Mouse (Mus musculus) thymus, postnatal 25 days (tissue): ENCODE results near the gene Eaf1.

Experiments
- DNase-seq: peaks from one replicate; pipeline ENCODE4 v3.0.0; 2022

Gene Eaf1

GRCm38 (mm10) chr14:31510322-31510721, 16.1 kb downstream of the Eaf1 start:
- DNase-seq = no peak

GRCm38 (mm10) chr14:31515895-31516294, 21.7 kb downstream of the Eaf1 start:
- no peak for DNase-seq

DNA sequence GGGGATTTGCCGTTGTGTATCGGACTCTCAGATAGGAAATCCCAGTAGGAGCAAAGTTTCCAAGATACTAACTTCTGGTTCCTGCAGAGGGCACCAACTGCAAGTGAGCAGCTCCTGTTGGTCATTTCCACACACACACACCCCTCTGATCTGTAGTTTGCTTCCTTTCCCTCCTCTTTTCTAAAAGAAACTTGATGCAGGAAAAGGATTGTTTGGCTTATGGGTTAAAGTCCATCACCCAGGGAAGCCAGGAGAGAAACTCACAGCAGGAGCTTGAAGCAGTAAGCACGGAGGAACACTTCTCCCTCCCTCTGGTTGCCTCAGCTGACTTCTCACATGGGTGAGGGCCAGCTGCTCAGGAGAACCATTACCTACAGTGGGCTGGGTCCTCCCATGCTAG, 25.0 kb downstream of the Eaf1 start:
- no peak for DNase-seq

- DNase-seq = peak; percentile 63
These were observed 27.1 kb downstream of the Eaf1 start for GRCm38 (mm10) chr14:31521318-31521717.

DNA sequence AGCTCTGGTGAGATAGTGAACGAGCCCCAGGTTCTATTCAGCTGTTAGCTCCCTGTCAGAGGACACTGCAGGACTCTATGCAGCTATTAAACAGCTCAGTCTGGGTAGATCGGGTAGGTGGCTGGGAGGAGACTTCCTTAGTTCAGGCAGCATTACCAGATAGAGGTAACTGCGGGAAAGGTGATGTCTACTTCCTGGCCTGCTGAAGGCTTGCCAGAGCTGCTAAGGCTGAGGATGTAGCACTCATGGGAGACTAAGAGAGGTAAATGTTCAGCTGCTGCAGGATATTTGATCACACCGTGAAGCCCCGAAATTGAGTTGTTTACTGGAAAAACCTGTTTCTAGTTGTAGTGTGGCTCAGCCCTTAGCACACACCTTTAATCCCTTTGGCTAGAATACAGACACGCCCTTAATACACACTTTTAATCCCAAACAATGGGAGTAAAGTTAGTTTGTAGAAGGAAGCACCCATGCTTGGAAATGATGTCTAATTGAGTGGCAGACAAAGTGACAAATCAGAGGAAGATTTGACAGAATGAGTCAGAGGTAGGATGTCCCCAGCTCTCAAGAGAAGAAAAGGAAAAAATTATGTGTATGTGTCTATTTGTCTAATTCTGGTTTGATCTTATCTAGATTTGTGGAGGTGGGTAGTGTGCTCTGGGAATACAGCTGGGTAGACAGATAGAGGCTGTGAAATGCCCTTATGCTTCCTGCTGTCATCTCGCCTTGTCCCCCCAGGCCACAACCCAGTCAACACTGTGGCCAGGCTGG, 31.0 kb downstream of the Eaf1 start:
- no peak for DNase-seq

DNA sequence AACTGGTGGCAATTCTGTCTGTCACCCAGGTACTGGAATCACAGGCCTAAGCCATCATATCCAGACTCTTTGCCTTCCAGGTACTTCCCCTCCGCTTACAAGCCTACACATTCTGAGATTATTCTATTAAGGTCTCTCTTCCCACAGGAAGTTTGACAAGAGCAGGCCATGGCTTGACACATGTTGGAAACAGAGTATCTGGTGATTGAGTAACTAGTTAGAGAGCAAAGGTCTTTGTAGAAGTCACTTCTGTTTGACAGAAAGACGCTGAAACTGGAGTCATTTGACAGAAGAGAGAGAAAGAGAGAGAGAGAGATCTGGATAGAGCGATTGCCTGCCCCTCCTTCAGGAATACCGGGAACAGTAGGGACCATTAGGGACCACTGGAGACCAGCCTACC, 36.6 kb downstream of the Eaf1 start:
- DNase-seq = no peak

DNA sequence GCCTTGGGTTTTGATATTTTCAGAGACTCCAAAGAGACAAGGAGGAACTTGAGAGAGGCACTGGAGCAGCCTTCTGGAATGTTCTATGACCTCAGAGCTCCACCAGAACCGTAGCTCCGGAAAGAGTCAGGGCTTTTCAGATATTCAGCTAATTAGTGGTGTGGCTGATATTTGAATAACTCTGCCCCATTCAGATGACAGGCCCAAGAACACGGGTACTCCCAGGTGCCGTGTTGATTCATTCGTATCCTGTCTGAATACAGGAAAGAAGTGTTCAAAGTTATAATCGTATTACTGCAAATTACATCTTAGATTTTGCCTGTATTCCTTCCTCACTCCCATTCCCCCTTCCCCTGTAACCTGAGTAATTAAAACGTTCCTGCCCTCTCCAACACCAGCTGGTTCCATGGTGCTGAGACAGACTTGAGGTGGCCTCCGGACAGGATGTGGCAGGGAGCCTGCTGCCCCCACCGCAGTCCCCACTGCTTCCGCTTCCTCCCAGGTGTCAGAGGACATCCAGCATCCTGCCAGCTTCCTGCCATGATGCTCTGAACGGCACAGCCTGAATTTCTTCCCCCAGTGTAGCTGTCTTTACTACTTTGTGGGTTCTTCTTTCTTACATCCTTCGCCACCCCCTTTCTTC, 37.4 kb downstream of the Eaf1 start:
- peak; percentile 89 for DNase-seq

DNA sequence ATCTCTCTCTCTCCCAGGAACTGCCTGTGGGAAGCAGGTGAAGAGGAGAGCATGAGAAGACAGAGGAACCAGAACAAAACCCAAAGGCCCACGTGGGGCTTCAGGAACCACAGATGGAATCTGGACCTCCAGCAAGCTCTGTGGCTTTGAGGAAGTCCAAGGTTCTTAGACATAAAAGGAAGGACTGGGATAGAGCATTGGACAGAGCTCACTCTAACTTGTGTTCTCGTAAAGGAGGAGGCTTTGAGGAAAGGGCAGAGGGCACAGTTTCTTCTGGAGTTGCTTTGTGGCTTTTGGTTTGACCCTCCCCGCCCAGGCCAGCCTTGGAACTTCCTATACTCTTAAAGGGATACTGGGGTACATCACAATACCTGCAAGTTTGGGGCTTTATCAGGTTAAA, 38.5 kb downstream of the Eaf1 start:
- DNase-seq = no peak

DNA sequence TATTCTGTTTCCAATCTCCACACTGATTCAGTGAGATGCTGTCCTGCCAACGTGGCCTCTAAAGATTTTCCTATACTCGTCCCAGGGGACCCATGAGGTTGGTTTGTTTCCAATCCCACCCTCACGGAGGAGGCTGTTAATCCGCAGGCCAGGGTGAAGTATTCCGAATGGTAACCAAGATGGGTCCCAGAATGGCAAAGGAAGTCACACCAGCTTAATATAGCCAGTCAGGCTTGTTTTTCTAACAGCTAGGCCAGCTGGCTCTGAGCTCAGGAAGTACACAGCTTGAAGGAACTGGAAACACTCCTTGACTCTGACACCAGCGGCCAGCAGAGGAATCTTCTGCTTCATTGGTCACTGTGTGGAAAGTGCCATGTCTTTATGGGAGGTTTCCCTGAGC, 43.1 kb downstream of the Eaf1 start:
- DNase-seq = no peak

DNA sequence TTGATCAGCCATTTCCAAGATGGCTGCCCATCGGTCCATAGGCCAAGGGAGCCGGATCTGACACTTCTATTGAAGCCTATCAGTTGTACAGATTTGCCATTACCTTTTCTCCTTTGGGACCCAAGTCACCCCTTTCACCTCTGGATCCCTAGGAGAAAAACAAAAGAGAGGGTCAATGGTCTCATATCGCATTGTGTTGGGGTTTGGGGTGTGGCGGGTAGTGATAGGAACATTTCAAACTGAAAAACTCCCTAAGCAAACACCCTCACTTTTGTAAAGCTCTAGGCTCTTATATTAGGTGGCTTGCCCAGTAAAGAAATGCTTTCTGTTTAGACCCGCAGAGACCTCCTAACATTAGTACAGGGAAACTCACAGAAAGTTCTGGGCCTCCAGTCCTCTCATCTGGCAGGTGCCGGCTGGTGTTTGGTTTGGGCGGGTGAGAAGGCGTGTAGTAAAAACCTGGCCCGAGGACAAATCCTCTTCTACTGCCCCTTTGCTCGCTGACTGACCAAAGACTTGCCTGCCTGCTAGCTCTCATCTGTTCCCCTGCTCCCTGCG, 49.8 kb downstream of the Eaf1 start:
- DNase-seq = no peak

DNA sequence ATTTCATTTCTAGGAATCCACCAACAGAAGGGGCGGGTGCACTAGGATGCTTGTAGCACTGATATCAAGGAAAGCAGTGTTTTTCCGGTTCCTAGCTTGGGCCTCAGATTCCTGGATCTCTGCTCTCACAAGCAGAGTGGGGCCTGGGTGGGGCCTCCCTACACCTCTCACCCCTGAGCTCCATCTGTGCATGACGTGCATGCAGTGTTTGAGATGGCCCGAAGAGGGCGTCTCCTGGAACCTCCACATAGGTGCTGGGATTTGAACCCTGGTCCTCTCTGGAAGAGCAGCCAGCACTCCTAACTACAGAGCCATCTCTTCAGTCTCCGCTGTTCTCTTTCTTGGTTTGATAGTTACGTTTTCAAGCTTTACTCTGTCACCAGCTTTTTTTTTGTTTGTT, 60.8 kb downstream of the Eaf1 start:
- peak; percentile 76 for DNase-seq

DNA sequence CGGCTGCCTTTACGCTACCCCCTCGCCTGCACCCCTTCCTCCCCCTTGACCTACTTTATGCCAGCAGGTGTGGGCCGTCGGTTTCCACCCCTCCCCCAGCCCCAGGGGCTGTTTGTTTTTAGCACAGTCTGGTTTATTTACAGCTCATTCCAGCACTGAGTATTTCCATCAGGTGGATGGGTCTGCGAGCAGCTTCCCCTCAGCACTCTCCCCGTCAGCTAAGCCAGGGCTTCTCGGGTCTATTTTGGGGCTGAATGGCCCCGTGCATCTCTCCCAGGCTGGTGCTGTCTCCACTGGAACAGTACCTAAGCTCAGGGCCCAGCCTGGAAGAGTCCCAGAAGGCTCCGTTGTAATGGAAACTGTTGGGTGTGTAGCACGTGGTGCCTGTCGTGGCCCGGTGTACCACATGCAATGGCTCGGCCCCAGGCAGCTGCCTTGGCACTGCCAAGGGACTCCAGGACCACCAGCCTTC, 61.8 kb downstream of the Eaf1 start:
- peak; percentile 95 for DNase-seq

DNA sequence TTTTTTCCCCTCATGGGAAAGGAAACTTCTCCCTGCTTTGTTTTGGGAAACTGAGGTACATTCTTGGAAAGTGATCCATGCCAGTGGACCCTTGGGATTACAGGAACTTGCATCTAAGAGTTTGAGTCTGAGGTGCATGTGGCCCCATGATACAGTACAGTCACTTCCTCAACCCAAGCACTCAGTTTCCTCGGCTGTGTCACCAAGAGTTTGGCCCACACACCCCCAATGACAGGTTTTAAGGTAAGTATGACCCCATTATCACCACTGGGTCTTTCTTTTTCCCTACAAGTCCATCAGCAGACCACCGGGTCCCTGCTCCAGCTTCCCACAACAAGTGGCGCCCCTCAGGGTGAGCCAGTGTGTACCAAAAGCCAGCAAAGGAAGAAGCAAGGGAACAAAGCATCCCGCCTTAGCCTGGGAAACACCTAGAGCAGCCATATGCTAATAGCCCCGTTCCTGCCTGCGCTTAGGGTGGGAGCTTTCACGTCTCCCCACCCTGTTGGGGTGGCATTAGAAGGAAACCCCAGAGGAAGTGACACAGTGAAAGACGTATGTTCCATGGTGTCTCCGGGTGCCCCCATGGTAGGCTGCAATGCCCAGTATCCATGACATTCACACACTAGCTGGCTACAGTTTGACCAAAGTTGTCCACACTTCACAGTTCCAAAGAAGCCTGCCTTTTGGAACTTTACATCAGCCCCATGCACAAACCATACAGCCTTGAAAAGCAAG, 62.5 kb downstream of the Eaf1 start:
- DNase-seq = no peak

- DNase-seq = peak; percentile 68
These were observed 63.1 kb downstream of the Eaf1 start for GRCm38 (mm10) chr14:31557273-31557672.

GRCm38 (mm10) chr14:31557784-31558183, 63.6 kb downstream of the Eaf1 start:
- DNase-seq = no peak

DNA sequence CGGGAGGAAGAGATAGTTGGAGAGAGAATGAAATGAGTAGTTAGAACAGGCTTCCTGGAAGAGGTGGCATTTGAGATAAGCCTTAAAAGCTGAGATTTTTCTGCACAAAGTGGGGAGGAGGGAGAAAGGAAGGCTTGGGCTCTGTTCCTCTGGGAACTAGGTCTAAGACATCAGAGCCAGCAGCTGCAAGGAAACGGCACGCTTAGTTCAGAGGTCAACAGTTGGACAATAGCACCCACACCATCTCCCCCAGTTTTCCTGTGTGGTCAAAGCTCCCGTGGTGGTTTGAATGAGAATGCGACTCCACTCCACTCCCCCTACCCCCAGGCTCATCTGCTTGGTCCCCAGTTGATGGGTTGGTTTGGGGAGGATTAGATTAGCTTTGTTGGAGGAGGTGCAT, 65.0 kb downstream of the Eaf1 start:
- no peak for DNase-seq
